26 mouse cellular contexts compared by ENCODE assay signal in the genomic region with DNA sequence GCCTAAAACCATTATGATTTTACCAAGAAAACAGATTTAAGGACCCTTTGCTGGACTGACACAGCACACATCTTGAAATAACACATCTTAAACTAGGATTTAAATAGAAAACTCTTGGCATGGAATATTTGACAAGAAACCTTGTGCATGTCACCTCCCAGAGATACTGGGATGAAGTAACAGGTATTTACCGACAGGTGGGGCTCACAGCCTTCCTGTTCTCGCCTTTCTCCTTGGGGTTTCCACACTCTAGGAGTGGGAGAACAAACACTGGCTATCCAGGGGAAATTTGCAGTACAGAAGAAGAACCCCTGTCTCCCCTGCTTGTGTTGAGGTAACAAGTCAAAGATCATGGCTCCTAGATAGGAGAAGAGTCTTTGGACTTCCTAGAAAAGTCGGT. TPM values are rescaled to one million over a fixed set of nuclear protein-coding genes. Genes with fewer than 3 reads are reported as not detected.
A peak's percentile ranks its signal among the peaks of the same experiment; 100 is the strongest.
DNase-seq lines count a peak whose midpoint lies in the region; ATAC-seq and TF ChIP-seq lines count a peak whose summit lies in the region.
"Had no signal": no experiment of that assay in that cellular context is flagged by ENCODE, and none has a peak within 500 bp of the region (broad histone marks: within the 10 kb centered on the region; RNA-seq: fewer than 3 reads in every experiment).

No protein-coding gene starts in this region.

- H3K4me3 ChIP-seq in kidney, adult 2 months (ENCODE audit: insufficient read depth, low read depth, low read length), result no peak overlapping the region
- H3K4me3 ChIP-seq in lung, embryonic 14.5 days (ENCODE audit: low read depth, low read length), result no peak overlapping the region
- no peak overlapping the region for H3K4me3 ChIP-seq in ES-E14 (ENCODE audit: insufficient read depth in 1 of 2, low read depth in 1 of 2, low read length in 2 of 2, poor library complexity in 1 of 2, severe bottlenecking in 1 of 2)
- no peak overlapping the region for H3K4me3 ChIP-seq in small intestine, adult 2 months (ENCODE audit: low read depth, low read length)
- no peak overlapping the region for H3K4me3 ChIP-seq in forebrain, embryonic 16.5 days (replicated peaks; ENCODE audit: low read length)
- no peak overlapping the region for H3K4me3 ChIP-seq in midbrain, postnatal 0 days (ENCODE audit: low read depth, low read length)
- H3K4me3 ChIP-seq: forebrain, embryonic 13.5 days; heart, embryonic 12.5 days; hindbrain, embryonic 15.5 days; limb, embryonic 13.5 days; liver, embryonic 15.5 days; midbrain, embryonic 15.5 days had no signal

- H3K27ac ChIP-seq in kidney, adult 2 months (ENCODE audit: insufficient read depth, low read depth, low read length), result no peak overlapping the region
- no peak overlapping the region for H3K27ac ChIP-seq in lung, embryonic 14.5 days (ENCODE audit: low read depth)
- H3K27ac ChIP-seq in ES-E14 (ENCODE audit: insufficient read depth, low read depth, low read length, poor library complexity, severe bottlenecking), result no peak overlapping the region
- no peak overlapping the region for H3K27ac ChIP-seq in small intestine, adult 2 months (ENCODE audit: insufficient read depth, low read depth, low read length)
- no peak overlapping the region for H3K27ac ChIP-seq in forebrain, embryonic 16.5 days (ENCODE audit: low read length)
- no peak overlapping the region for H3K27ac ChIP-seq in midbrain, postnatal 0 days (ENCODE audit: low read depth, low read length)
- H3K27ac ChIP-seq: forebrain, embryonic 13.5 days; hindbrain, embryonic 15.5 days; kidney, postnatal 0 days; limb, embryonic 13.5 days; liver, embryonic 15.5 days; midbrain, embryonic 15.5 days had no signal

- 59% methylated on average over 3 of the region's 3 CpGs for WGBS in kidney, adult 2 months
- 49% methylated on average over 3 of the region's 3 CpGs for WGBS in lung, embryonic 14.5 days
- WGBS in small intestine, adult 2 months, result 52% methylated on average over 3 of the region's 3 CpGs
- 40% methylated on average over 3 of the region's 3 CpGs for WGBS in forebrain, embryonic 16.5 days
- WGBS in midbrain, postnatal 0 days, result 59% methylated on average over 3 of the region's 3 CpGs

- H3K36me3 ChIP-seq in kidney, adult 2 months (ENCODE audit: control insufficient read depth, insufficient read depth, low read length), result no peaks in the 10 kb centered on the region
- H3K36me3 ChIP-seq in lung, embryonic 14.5 days (ENCODE audit: insufficient read depth), result no peaks in the 10 kb centered on the region
- no peaks in the 10 kb centered on the region for H3K36me3 ChIP-seq in ES-E14 (ENCODE audit: control insufficient read depth, insufficient read depth, low read length, poor library complexity, severe bottlenecking)
- H3K36me3 ChIP-seq in small intestine, adult 2 months (ENCODE audit: control insufficient read depth, insufficient read depth, low read length), result no peaks in the 10 kb centered on the region
- no peaks in the 10 kb centered on the region for H3K36me3 ChIP-seq in forebrain, embryonic 16.5 days (ENCODE audit: control insufficient read depth, insufficient read depth)
- no peaks in the 10 kb centered on the region for H3K36me3 ChIP-seq in midbrain, postnatal 0 days (ENCODE audit: insufficient read depth, low read length)
- H3K36me3 ChIP-seq: heart, embryonic 12.5 days; hindbrain, embryonic 15.5 days; limb, embryonic 13.5 days; liver, embryonic 15.5 days; midbrain, embryonic 15.5 days had no signal

- peak; percentile 59 for TF ChIP-seq CTCF in kidney, adult 2 months (conservative IDR thresholded peaks at IDR 0.05; ENCODE audit: insufficient read depth, insufficient read length, low read depth, low read length)
- TF ChIP-seq CTCF in lung, embryonic 14.5 days (IDR thresholded peaks at IDR 0.05; ENCODE audit: low read depth), result peak; percentile 26; the same call in 1 of the 2 replicates
- TF ChIP-seq CTCF in small intestine, adult 2 months (IDR thresholded peaks at IDR 0.05; ENCODE audit: extremely low read depth, insufficient read length, insufficient replicate concordance, low read depth, low read length), result peak; percentile 40; the same call in 1 of the 2 replicates
- no peak for TF ChIP-seq CTCF in midbrain, postnatal 0 days (IDR thresholded peaks at IDR 0.05)

- no peak for TF ChIP-seq POLR2A in kidney, adult 2 months (IDR thresholded peaks at IDR 0.05; ENCODE audit: low read depth, low read length)
- TF ChIP-seq POLR2A in small intestine, adult 2 months (IDR thresholded peaks at IDR 0.05; ENCODE audit: low read depth, low read length), result no peak

- H3K4me2 ChIP-seq in lung, embryonic 14.5 days, result no peak overlapping the region
- no peak overlapping the region for H3K4me2 ChIP-seq in forebrain, embryonic 16.5 days (ENCODE audit: low read length)
- no peak overlapping the region for H3K4me2 ChIP-seq in midbrain, postnatal 0 days (ENCODE audit: low read depth, low read length, poor library complexity, severe bottlenecking)
- H3K4me2 ChIP-seq: forebrain, embryonic 13.5 days; heart, embryonic 12.5 days; hindbrain, embryonic 15.5 days; limb, embryonic 13.5 days; liver, embryonic 15.5 days; midbrain, embryonic 15.5 days had no signal

- H3K9ac ChIP-seq in lung, embryonic 14.5 days, result no peak overlapping the region
- no peak overlapping the region for H3K9ac ChIP-seq in ES-E14 (ENCODE audit: insufficient read depth, low read depth, low read length, poor library complexity, severe bottlenecking)
- no peak overlapping the region for H3K9ac ChIP-seq in forebrain, embryonic 16.5 days (replicated peaks; ENCODE audit: low read depth, low read length)
- H3K9ac ChIP-seq in midbrain, postnatal 0 days (replicated peaks; ENCODE audit: low read length, poor library complexity, severe bottlenecking), result no peak overlapping the region
- H3K9ac ChIP-seq: forebrain, embryonic 13.5 days; heart, embryonic 12.5 days; hindbrain, embryonic 15.5 days; limb, embryonic 13.5 days; liver, embryonic 15.5 days; midbrain, embryonic 15.5 days had no signal

- ATAC-seq in lung, embryonic 14.5 days (ENCODE audit: insufficient read depth), result no peak
- no peak for ATAC-seq in forebrain, embryonic 16.5 days
- ATAC-seq in midbrain, postnatal 0 days (ENCODE audit: low FRiP score), result no peak
- ATAC-seq: CD4-positive, CD25-positive, alpha-beta regulatory T cell, adult 4 months; forebrain, embryonic 13.5 days; inflammation-experienced regulatory T-cells, adult 6 months; midbrain, embryonic 15.5 days had no signal

- H3K27me3 ChIP-seq in kidney, adult 2 months (replicated peaks; ENCODE audit: control insufficient read depth, insufficient read depth, low read length), result no peaks in the 10 kb centered on the region
- no peaks in the 10 kb centered on the region for H3K27me3 ChIP-seq in lung, embryonic 14.5 days (ENCODE audit: insufficient read depth, low read length)
- H3K27me3 ChIP-seq in small intestine, adult 2 months (ENCODE audit: control insufficient read depth, insufficient read depth, low read length), result no peaks in the 10 kb centered on the region
- H3K27me3 ChIP-seq in forebrain, embryonic 16.5 days (replicated peaks; ENCODE audit: control insufficient read depth, insufficient read depth, low read length), result no peaks in the 10 kb centered on the region
- no peaks in the 10 kb centered on the region for H3K27me3 ChIP-seq in midbrain, postnatal 0 days (ENCODE audit: insufficient read depth, low read length)
- H3K27me3 ChIP-seq: forebrain, embryonic 13.5 days; heart, embryonic 12.5 days; hindbrain, embryonic 15.5 days; limb, embryonic 13.5 days; liver, embryonic 15.5 days; midbrain, embryonic 15.5 days had no signal

- in situ Hi-C loops in ES-E14 (cut with MboI; ENCODE audit: low sequenced_read_pairs in 2 of 2, unreplicated experiment in 2 of 2), result no loop called here

- no peaks in the 10 kb centered on the region for H3K9me3 ChIP-seq in lung, embryonic 14.5 days (ENCODE audit: low read depth, low read length)
- no peaks in the 10 kb centered on the region for H3K9me3 ChIP-seq in ES-E14 (ENCODE audit: control insufficient read depth, insufficient read depth, low read depth, low read length)
- H3K9me3 ChIP-seq in forebrain, embryonic 16.5 days (ENCODE audit: control insufficient read depth, low read length), result no peaks in the 10 kb centered on the region
- H3K9me3 ChIP-seq in midbrain, postnatal 0 days (ENCODE audit: low read length), result no peaks in the 10 kb centered on the region
- H3K9me3 ChIP-seq: forebrain, embryonic 13.5 days; heart, embryonic 12.5 days; hindbrain, embryonic 15.5 days; limb, embryonic 13.5 days; liver, embryonic 15.5 days; midbrain, embryonic 15.5 days had no signal

- no peak for DNase-seq in kidney, adult 2 months
- DNase-seq in kidney, postnatal 4 days, result no peak
- no peak for DNase-seq in lung, embryonic 14.5 days
- DNase-seq in lung, postnatal 14 days, result no peak
- DNase-seq in ES-E14 (ENCODE audit: low read depth, low spot score), result peak; percentile 13
- no peak for DNase-seq in midbrain, postnatal 0 days (ENCODE audit: low spot score)
- DNase-seq: adrenal gland, adult 8-10 months; cerebellum, adult 8-10 months; cerebellum, postnatal 25 days; gastrocnemius, postnatal 36 days; heart, adult 18-20 months; kidney, adult 8-10 months; layer of hippocampus, adult 9-11 months; right cerebral cortex, postnatal 25 days had no signal

- H3K4me1 ChIP-seq in kidney, adult 2 months (ENCODE audit: control insufficient read depth, insufficient read depth, low read length), result no peaks in the 10 kb centered on the region; the same call in 1 of the 2 replicates
- peaks cover 10% of the 10 kb centered on the region for H3K4me1 ChIP-seq in lung, embryonic 14.5 days (ENCODE audit: insufficient read depth)
- no peaks in the 10 kb centered on the region for H3K4me1 ChIP-seq in ES-E14 (ENCODE audit: control insufficient read depth in 2 of 2, insufficient read depth in 2 of 2, low read length in 2 of 2, poor library complexity in 1 of 2)
- H3K4me1 ChIP-seq in small intestine, adult 2 months (ENCODE audit: control insufficient read depth, insufficient read depth, insufficient read length, low read length), result peaks cover 6% of the 10 kb centered on the region; the same call in 1 of the 2 replicates
- no peaks in the 10 kb centered on the region for H3K4me1 ChIP-seq in forebrain, embryonic 16.5 days (replicated peaks; ENCODE audit: control insufficient read depth, insufficient read depth, low read length)
- no peaks in the 10 kb centered on the region for H3K4me1 ChIP-seq in midbrain, postnatal 0 days (ENCODE audit: insufficient read depth, low read length)
- H3K4me1 ChIP-seq: forebrain, embryonic 13.5 days; heart, embryonic 12.5 days; hindbrain, embryonic 15.5 days; limb, embryonic 13.5 days; liver, embryonic 15.5 days; midbrain, embryonic 15.5 days had no signal

TF ChIP-seq in ES-E14, 5 proteins besides CTCF, POLR2A, EP300 and RAD21:
- no peak for TF ChIP-seq ZNF384 (IDR thresholded peaks at IDR 0.05; ENCODE audit: low read depth, low read length)

RNA-seq across cellular contexts. Expression of gene Abi3bp, which starts 22.8 kb away (rescaled TPM):
- polyA plus RNA-seq in kidney, adult 2 months (2012; rRNA removed), result 4.5 and 5.2 TPM in 2 replicates
- polyA plus RNA-seq in lung, embryonic 14.5 days (2014; fragmentation: Nextera tagmentation; extraction: Ambion mirVana), result 18.1 and 20.2 TPM in 2 replicates
- total RNA-seq in ES-E14 (2012; rRNA removed), result 0.22 and 0.32 TPM in 2 replicates
- polyA plus RNA-seq in small intestine, adult 2 months (2012; rRNA removed), result 0.76 and 1.0 TPM in 2 replicates
- polyA plus RNA-seq in forebrain, embryonic 16.5 days (2015; fragmentation: Nextera tagmentation; extraction: Ambion mirVana), result 0.14 and 0.53 TPM in 2 replicates
- 0.24 and 0.33 TPM in 2 replicates for total RNA-seq in midbrain, postnatal 0 days (2014; rRNA removed)
- 0.60 TPM in 2 replicates for polyA plus RNA-seq in midbrain, postnatal 0 days (2015; fragmentation: Nextera tagmentation; extraction: Ambion mirVana)
- total RNA-seq: hematopoietic stem cell, adult 5-6 weeks had no signal
